Mouse (Mus musculus): ENCODE data around the gene Mbtps2. TPM values are rescaled to one million over a fixed set of nuclear protein-coding genes. Genes with fewer than 3 reads are reported as not detected.

The Mbtps2 gene
- total RNA-seq (2021): 10 to 100 TPM; 13.5 to 15.7 TPM

DNA sequence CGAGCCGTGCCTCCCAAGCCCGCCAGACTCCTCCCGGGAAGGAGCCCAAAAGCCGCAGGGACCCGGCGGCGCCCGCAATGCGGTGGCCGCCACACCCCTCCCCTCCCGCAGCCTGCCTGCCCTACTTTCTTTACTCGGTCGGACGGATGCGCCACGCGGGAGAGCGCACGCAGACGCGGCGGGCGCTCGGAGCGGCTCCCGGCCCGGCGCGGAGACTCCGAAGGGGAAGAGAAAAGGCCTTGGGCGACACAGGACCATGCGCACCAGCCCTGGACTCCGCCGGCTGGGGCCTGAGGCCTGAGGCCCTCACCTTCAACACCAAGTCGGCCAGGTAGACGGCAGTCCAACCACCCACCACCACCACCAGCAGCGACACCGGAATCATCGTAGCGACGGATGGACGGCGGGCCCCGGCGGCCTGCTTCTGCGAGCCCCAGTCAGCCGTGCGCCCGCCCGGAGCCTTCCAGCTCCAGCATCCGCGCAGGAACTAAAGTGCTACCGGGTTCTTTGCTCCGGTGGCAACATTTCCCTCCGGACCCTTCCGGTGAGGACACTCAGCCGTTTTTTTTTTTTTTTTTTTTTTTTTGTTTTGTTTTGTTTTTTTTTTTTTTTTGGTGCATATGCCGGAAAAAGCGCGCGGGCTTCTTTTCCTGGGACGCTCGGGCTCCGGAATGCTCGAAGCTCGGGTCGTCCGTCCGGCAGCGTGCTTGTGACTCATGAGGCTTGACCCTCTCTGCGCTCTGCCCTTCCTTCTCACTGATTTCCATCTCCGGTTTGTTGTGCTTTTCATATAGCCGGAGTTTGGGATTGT is at the start of gene Mbtps2:
TSS of gene Mbtps2 (minus strand) at position 530 of the 811 bp plus-strand sequence.
- DNase-seq: peak; percentile 60 to 71
- intact Hi-C loops (cut with DNase I): loop anchor here (5.0 kb wide), 2 partner anchors 36 to 106 kb away; partner anchors contain the start of gene Sms

DNA sequence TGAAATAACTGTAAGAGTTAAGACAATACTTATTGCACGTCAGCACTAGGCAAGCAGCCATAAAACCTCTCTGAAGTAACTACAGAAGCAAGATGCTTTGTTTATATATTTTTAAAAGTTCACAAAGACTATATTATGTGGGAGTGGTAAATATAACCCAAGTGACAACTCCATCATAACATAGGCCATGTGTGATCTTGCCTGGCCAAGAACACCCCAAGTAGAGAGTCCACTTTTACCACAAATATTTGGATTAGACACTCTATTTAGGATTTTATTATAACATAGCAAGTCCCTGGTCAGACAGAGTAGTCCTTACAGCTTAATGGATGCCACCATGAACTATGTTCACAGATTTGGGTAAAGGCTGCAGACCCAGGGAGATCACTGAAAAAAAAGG is 47.9 kb upstream of the Mbtps2 start:
- DNase-seq: no peak
- intact Hi-C loops (cut with DNase I): no loop called here

GRCm38 (mm10) chrX:157644700-157645099 is 46.2 kb upstream of the Mbtps2 start:
- intact Hi-C loops (cut with DNase I): loop anchor here (2.0 kb wide), 2 partner anchors 42 to 182 kb away; no protein-coding TSS in a partner anchor
- DNase-seq: no peak

- intact Hi-C loops (cut with DNase I): loop anchor here (2.0 kb wide), 2 partner anchors 41 to 181 kb away; no protein-coding TSS in a partner anchor
- DNase-seq: peak; percentile 41 to 52
Observed at GRCm38 (mm10) chrX:157644300-157644699, 45.8 kb upstream of the Mbtps2 start.

DNA sequence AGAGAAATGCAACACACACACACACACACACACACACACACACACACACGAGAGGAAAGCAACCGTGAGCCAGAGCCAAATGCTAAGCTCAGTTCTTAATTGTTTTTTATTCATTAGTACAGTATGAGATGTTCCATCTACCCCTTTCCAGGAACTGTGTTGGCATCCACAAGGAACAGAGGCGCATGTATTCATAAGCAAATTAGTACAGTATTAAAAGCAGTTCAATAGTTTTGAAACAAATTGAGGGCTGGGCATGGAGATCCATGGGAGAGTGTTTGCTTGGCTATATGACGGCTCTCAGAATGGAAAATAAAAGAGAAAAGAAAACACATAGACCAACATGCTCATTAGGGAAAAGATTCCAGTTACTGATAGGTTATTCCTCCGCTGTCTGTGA is 44.3 kb upstream of the Mbtps2 start:
- no peak for DNase-seq
- intact Hi-C loops (cut with DNase I): loop anchor here (1.0 kb wide), 2 partner anchors 79 to 157 kb away; no protein-coding TSS in a partner anchor

DNA sequence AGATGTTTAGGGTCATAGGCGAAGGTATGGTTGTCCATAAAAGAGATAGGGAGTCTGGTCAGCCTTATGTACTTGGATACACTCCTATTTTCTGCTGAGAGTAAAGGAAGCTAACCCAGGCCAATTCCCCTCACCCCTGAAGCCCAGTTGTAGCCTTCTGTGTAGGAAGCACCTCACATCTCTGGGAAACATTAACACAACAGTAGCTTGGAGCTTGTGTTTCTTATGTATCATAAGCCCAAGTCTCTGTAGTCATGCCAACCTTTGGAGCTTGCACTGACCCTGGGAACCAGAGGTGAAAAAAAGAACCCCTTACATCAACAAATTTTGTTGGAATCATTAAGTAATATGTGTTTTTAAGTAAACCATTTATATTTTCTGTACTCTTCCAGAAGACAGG is 38.7 kb upstream of the Mbtps2 start:
- DNase-seq: no peak
- intact Hi-C loops (cut with DNase I): no loop called here

- no peak for DNase-seq
- intact Hi-C loops (cut with DNase I): no loop called here
Observed at GRCm38 (mm10) chrX:157633676-157634414, 35.3 kb upstream of the Mbtps2 start.

DNA sequence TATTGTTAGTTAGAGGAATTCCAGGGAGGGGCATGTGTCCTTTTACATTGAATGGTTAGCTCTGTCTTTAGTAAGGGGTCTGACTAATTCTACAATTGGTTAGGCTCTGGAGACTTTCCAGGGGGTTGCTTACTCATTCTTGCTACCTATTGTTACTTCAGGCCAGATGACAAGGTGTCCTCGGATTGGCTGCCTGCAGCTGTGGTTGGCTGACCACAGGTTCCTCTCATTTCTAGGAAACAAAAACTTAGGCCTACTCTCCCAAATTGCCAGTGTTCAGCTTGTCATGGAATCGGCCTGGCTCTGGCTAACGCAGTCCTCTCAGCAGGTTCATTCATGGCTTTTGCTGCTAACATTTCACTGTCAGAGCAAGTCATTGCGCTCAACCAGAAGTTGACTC is 31.8 kb upstream of the Mbtps2 start:
- no peak for DNase-seq
- intact Hi-C loops (cut with DNase I): no loop called here

GRCm38 (mm10) chrX:157612894-157613293 is 14.4 kb upstream of the Mbtps2 start:
- intact Hi-C loops (cut with DNase I): no loop called here
- no peak for DNase-seq

GRCm38 (mm10) chrX:157601450-157601849 is 2.9 kb upstream of the Mbtps2 start:
- DNase-seq: no peak

GRCm38 (mm10) chrX:157597585-157598185 is 830 bp downstream of the Mbtps2 start:
- intact Hi-C loops (cut with DNase I): loop anchor here (5.0 kb wide), 2 partner anchors 35 to 105 kb away; partner anchors contain the start of gene Sms
- no peak for DNase-seq

More at GRCm38 (mm10) chrX:157601450-157601849, 2.9 kb upstream of the Mbtps2 start:
- intact Hi-C loops (cut with DNase I): no loop called here

DNA sequence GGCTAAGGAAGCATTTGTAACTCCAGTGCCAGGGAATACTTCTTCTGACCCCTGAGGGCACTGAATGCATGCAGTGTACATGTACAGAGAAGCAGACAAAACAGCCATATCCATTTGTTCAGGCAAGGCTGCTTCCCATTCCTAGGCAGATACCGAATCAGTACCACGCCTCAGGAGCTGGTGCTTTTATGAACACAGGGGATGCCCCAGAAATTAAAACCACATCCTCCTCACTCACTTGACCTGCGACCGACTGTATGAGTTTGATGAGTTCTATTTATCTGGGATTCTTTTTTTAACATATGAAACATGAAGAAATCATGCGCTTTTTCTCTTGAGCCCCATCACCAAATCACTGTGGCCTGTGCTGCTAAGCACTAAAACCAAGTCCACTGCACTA is 1.7 kb downstream of the Mbtps2 start:
- intact Hi-C loops (cut with DNase I): loop anchor here (5.0 kb wide), 2 partner anchors 35 to 105 kb away; partner anchors contain the start of gene Sms
- DNase-seq: no peak

DNA sequence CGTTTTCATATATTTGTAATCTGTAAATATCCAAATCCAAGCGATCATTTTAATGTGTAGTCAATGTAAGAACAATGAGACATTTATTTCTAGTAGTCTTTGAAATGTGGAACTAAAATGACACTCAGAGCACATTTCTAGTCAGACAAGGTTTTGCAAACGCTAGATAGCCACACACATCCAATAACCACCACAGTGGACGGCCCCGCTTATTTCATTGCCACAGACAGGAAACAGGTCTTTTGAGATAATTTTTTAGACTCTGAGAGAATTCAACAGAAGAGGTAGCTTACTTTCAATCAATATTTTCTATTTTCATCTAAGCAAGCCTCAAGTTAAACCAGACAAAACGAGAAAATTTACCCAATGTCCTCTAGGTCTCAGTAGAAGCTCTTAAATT is 2.6 kb downstream of the Mbtps2 start:
- intact Hi-C loops (cut with DNase I): loop anchor here (5.0 kb wide), 2 partner anchors 34 to 104 kb away; partner anchors contain the start of gene Sms

DNA sequence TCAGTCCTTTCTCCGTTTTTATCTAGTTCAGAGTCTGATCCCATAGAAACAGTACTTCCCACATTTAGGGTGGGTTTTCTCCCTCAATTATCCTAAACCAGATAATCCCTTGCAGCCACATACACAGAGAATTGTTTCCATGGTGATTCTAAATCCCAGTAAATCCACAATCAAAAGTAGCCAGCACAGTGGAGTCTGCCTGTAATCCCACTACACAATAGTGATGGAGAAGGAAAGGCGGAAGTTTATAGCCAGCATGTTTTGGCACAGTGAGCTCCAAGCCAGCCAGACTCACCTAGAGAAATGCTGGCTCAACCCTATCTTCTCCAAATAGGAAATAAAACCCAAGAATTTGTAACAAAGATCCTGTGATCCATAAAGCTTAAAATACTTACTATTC is 3.9 kb downstream of the Mbtps2 start:
- intact Hi-C loops (cut with DNase I): loop anchor here (5.0 kb wide), 2 partner anchors 32 to 102 kb away; partner anchors contain the start of gene Sms
- no peak for DNase-seq

More for the DNA sequence above, 2.6 kb downstream of the Mbtps2 start:
- no peak for DNase-seq

GRCm38 (mm10) chrX:157587001-157587400 is 11.5 kb downstream of the Mbtps2 start:
- DNase-seq: no peak
- intact Hi-C loops (cut with DNase I): no loop called here

- intact Hi-C loops (cut with DNase I): no loop called here
- DNase-seq: no peak
Observed at GRCm38 (mm10) chrX:157586397-157586796, 12.1 kb downstream of the Mbtps2 start.

- no peak for DNase-seq
- intact Hi-C loops (cut with DNase I): no loop called here
Observed at GRCm38 (mm10) chrX:157579108-157579614, 19.4 kb downstream of the Mbtps2 start.

DNA sequence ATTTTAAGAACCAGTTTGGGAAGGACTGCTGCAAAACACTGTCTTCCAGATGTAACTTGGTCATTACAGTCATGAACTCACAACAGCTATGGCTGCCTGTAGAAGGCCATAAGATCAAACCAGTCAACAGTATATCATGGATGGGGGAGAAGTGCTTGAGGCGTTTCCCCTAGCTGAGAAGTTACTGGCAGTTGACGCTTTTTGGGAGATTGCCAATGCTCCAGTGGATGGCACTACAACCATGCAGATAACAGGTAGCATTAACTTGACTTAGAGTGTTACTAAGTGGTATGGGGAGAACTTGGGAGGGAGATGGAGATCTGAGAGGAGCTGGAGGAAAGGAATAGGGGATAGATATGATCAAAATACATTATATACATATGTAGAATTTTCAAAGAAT is 23.8 kb downstream of the Mbtps2 start:
- intact Hi-C loops (cut with DNase I): no loop called here
- no peak for DNase-seq

- DNase-seq: no peak
- intact Hi-C loops (cut with DNase I): no loop called here
Observed at GRCm38 (mm10) chrX:157568840-157569239, 29.7 kb downstream of the Mbtps2 start, which contains the start of gene Yy2. Yy2 (minus strand) TSS chrX:157568985.

GRCm38 (mm10) chrX:157563794-157564193 is 34.7 kb downstream of the Mbtps2 start:
- intact Hi-C loops (cut with DNase I): loop anchor here (1.0 to 5.0 kb wide), 3 partner anchors 34 to 80 kb away; partner anchors contain the start of gene Mbtps2
- peak in 1 of 2 experiments; percentile 23 for DNase-seq

Data from heart, postnatal 36 days (tissue).